Mouse (Mus musculus) adrenal gland, adult 8-10 months (tissue): ENCODE measurements around the gene Ctla4. TPM values are rescaled to one million over a fixed set of nuclear protein-coding genes. Genes with fewer than 3 reads are reported as not detected.

Experiments used
- DNase-seq: peaks from one replicate; pipeline ENCODE4 v3.0.0; 2022
- total RNA-seq, 4 experiments: library from RNA; stranded (reverse); gene quantifications; 2 replicates each; pipeline ENCODE4 v1.2.4; 2022

Ctla4 gene
- total RNA-seq, 4 experiments from 2014 or later = not detected

DNA sequence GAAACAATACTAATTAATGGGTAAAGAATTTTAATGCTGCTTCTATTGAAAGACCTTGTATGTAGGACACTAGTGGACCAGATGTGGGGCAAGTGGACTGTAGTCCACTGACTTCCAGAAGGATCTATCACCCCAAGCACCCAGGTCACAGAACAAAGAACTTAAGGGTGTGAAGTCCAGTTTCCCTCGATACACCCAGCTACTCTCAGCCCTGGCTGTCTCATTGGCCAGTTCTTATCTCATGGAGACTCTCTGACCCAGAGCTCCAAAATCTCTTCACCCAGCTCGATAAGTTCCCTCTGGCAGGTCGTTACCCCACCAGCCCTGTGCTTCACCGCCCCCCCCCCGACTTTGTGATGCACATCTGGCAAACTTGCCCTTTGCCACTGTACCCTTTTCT is 20.8 kb upstream of the Ctla4 start:
- DNase-seq = no peak

DNA sequence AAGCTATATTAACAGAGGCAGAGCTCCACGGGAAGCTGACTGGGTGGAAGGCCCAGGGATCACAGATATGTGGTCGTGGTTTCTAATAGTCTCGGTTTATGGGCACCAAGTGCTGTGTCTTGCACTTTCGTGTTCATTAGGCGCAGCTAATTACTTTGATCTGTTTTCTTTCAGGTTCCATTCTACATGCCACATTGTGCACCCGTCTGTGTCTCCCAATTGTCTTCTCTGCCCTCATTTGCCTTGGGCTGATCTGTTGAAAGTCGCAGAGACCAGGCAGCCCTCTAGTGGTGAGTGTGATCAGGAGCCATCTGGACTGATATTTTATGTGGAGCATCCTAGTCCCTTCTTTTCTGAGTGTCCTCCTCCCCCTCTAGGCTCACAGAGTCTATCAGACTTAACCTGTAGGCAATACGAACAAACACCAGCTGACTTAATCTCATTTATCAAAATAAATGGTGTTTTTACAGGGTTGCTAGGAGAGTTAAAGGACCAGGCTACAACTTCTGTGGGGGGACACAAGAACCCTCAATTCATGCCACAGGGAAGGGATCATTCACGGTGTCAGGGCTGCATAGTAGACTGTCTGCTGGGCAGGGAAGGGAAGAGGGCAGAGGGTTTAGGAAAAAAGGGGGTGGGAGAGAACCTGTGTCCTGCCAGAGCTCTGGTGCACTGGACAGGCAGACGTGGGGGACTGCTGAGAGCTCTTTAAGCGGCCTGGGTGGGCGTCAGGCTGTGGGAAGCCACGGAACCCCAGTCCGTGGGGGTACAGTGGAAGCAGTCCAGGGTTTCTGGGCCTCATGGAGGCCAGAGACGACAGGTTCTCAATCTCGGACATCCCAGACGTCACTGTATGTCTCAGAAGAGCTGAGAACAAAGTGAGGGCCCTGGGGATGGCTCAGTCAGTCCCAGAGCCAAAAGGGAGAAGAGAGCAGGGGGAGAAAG is 18.2 kb upstream of the Ctla4 start:
- no peak for DNase-seq

DNA sequence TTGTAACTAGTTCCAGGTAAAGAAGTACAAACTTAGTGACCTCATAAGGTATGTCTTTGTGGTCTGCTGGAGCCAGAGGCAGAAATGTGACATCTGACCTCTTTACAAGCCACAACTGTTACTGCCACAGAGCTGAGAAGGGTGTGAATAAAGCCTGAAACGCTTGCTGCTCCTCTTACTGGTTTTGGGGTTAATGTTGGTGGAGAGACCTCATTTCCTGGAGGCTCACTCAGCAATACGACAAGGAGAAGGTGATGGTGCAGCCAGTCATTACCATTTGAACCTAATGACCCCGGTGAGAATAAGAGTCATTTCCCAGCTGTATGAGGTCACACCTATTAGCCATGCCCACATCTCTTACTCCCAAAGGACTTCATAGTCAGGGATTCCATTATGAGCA is 11.5 kb upstream of the Ctla4 start:
- DNase-seq = no peak

DNA sequence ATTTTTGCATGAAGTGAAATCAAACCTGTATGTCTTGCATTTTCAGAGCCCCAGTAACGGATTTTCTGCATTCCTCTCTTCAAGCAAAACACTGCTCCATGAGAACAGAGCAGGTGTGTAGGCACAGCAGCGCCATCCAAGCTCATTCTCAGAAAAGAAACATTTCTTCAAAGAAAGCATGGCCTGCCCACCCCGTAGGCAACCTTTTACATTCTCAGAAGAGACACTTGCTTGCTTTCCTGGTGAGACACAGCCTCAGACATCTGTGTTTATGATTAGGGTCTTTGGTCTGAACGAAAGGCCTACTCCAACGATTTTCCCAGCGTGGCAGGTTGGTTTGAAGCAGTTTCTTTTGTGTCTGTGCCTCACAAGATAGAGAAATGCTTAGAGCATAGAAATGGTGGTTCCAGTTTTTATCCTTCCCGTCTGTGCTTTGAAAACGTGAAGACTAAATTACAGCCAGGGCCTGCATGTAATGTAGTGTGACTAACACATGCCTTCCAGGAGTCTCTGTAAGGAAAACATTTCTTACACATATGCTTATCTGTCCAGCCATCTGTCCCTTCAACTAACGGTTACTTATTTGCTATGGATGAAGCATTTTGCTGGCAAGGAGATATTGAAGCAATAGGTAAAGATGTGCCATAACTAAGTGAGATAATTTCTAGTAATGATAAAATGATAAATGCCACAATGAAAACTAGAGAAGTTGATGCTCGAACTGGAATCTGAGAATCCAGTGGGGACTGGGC is 6.5 kb upstream of the Ctla4 start:
- DNase-seq = no peak

DNA sequence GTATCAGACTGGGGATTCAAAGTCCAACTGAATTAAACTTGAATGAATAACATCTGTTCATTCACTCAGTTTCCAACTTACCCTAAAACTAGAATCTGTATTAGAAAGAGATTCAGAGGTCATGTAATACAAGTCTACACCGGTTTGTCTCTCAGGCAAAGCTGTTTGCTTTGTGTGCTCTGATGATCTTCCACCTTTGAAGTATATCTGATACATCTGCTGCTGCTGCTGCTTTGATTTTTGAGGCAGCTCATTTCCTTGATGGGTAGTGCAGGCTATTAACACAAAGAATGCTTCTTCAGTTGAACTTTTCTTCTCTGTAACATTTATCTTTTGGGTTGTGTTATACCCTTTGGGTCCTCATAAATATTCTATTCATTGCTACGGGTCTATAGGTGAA is 4.0 kb upstream of the Ctla4 start:
- DNase-seq = no peak

DNA sequence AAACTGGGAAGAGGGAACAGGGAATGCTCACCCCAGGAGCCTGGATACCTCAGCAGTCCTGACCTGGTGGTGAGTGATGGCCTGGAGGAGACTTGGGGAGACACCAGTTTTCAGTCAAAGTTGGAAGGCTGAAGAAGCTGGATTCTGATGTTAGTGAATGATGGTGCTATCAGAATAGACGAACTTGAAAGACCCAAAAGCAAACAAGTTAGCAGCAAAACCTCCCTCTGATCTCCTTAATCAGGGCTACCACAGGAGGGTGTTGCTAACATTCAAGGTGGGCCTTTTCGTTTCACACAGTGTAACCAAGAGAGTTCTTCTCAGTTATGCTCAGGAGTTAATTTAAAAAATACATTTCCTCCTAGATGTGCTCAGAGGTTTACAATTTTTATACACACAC is 3.5 kb upstream of the Ctla4 start:
- no peak for DNase-seq

DNA sequence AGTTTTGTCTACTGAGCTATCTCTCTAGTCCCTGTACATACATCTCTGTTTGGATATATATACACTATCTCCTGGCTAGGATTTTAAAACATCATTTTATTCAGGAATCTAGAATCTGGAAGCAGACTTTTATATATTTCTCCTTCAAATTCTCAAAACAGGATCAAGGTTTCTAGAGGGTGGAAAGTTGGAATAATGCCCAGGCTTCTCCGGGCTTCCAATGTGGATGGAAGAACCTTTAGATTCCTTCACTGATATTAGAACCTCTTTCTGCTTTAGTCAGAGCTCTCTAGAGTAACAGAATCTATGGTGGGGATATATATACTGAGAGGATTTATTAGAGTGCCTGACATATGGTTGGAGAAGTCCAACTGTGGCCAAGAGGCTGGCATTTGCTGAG is 2.2 kb upstream of the Ctla4 start:
- DNase-seq = no peak

DNA sequence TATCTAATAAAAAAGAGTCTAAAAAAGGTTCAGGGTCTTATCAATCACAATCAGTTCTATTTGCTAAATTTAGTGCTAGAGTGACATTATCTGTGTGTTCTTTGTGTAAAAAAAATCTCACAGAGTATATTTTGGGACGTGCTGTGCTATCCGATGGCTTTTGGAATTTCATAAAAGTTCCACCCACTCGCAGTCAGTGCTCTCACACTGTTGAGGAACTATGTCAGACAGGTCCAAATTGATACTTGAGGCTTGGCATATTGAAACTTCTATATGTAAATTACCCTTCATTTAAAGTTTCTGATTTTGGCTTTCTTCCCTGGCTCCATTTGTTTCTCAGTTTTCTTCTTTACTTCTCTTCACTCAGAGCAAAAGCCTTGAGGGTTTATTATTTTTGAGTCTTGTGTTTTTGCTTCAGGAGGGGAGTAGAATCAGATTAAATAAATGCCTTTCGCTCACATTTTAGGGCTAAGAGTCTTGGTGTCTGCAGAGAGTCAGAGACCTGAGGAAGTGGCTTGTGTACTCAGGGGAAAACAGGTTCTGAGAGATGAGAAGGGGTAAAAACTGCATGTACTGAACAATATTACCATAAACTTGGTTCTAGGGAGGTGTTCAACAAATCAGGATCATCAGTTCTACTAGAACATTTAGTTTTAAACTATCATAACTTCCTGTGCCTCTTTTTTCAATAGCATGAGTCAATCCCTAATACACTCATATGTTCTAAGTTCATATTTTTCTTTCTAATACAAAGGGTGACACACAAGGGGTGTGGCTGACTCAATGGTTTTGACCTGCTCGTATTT is 11.5 kb downstream of the Ctla4 start:
- DNase-seq = no peak

DNA sequence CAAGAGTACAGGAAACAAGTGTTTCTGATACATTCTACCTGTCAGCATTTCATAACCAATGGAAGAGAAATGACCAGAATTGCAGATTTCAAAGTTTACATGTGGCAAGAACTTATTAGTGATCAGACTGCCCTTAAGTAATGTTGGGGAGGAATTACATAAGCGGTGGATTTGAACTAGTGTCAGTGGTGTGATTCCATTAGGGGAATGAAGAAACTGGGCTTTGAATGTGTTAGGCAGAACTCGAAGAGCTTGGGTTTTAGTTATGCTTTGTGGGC is 12.1 kb downstream of the Ctla4 start:
- DNase-seq = no peak

DNA sequence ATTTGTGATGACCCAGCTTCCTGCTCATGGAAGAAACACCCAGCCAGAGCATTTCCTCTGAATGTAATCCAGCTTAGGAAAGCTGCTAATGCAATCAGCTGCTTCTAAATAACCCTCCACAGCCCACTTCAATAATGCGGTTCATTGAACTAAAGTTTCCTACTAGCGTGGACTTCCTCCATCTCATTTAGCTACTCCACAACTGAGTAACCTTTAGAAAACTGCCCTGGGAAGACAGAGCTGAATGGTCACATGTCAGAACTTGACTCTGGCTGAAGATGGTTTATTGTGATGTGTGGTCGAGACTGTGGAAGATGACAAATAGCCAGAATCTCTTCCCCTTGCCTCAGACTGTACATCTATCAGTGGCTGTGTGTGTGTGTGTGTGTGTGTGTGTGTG is 12.4 kb downstream of the Ctla4 start:
- no peak for DNase-seq

DNA sequence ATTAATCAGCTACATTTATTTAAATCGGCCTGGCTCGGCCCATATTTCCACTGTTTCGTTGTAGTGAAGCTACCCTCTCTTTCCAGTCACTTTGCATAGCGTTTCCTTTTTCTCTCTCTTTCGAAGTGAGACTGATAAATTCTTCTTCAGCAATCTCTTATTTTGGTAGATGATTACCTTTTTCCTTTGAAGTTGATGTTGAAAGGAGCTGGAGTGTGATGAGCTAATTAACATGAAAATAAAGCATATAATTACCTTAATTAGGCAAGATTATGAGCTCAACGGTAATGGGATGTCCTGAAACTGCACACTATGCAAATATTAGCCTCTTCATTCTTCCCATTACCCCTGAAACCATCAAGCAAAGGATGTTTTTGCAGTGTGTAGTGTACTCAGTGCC is 15.7 kb downstream of the Ctla4 start:
- DNase-seq = no peak

DNA sequence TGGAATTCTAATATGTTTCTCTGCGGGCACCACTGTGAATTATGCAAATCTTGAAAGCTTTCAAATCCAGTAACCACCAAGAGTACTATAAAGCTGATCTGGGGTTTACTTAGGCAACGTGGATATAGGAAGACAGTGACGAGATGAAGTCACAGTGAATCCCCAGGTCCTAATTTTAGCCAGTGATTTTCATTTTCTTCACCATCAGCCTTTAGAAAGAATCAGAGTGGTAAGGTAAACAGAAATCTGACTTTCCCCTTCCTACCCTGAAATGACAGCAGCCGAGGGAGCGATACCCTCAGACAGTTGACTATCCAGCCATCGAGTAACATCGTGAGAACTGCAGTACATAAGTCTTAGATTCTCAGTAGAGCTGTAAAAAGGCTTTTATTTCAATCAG is 16.3 kb downstream of the Ctla4 start:
- DNase-seq = no peak

DNA sequence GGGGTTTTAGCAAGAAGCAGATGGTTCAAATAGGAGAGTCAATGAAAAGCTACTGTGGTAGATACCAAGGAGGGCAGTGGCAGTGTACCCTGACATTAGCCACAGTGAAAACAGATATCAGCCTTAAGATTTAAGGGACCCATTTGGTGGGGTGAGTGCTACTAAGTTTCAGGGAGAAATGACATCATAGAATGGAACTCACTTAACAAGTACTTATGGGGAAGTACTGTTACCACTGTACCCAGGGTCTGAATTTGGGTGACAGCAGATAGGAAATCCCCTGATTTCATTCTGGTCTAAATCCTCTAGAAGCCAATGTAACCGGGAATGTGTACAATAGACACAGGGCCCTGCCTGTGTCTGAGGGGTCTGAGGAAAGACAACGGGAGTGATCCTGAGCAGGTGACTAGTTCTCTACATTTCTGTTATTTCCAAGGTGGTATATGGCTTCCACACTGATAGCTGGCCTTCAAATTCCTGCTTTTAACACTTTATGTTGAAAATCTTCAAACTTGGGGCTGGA is 17.7 kb downstream of the Ctla4 start:
- DNase-seq = no peak

DNA sequence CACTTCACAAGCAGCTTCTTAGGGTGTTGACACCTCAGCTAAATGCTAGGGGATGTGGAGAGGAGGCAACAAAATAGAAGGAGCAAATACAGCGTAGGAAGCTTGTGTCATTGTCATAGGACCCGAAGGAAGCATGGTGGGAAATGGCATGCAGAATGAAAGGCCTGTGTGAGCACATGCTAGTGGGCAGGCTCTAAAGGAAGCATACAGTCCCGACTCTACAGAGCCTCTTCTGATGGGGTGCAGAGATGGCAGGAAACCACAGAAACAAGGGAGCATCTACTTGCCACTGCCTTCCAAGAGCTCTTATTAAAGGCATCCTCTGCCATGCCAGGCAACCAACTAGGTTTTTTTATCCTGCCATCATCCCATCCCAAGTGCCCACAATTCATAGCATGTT is 20.7 kb downstream of the Ctla4 start:
- no peak for DNase-seq

DNA sequence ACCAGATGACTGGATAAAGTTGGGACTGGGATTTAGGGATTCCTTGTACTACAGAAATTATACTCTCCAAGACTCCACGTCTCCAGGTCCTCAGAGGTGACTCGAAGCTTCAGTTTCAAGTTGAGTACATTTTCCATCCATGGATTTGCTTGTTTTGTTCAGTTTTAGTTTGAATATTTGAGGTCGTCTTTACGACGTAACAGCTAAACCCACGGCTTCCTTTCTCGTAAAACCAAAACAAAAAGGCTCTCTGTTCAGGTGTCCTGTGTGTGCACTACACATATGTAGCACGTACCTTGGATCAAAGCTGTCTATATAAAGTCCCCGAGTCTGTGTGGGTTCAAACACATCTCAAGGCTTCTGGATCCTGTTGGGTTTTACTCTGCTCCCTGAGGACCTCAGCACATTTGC is 22.0 kb downstream of the Ctla4 start:
- no peak for DNase-seq

DNA sequence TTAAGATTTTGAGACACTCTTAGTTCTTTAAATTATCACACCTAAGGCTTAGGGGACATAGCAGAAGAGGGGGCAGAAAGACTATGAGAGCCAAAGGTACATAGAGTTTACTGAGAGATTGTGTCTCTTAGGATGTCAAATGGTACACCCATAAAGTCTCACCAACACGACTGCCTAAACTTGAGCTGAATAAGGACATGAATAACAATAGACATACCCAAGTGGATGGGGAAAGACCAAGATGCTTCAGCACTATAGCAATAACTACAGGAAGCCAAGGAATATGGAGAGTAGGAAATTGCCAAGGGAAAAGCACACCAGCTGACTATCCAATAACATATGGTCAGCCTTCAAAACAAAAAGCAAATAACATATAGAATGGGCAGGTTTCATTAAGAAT is 22.9 kb downstream of the Ctla4 start:
- no peak for DNase-seq

DNA sequence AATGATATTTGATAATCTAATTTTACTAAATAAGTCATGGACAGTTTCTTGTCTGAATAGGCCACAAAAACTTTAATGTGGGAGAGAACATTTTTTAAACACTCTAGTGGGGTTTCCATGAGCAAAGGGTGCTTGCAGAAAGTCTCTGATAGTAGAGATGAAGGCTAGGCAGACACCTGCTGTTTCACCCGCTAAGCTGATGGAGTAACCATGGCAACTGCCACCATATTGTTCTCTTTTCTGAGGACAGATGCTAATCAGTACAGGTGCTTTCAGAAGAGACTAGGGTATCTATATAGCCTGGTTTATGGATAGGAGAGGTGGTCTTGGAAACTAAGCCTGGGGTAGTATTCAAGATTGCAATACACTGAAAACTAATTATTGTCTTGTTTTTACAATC is 24.0 kb downstream of the Ctla4 start:
- no peak for DNase-seq

DNA sequence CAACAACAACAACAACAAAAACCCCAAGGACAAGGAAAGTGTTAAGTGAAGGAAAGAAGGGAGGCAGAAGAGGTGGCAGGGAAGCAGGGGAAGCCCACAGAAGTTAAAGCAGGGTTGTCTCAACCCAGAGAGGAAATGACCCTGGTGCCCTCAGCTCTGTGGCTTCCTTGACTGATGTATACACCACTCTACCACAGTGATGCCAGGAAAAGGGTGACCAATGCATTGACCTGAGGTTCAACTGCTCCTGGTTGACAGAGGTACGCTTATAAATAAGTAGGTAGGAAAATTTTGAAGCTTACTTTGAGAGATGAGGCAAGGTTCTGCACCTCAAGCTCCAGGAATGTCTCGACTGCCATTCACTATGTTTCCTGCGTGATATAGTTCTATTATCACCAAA is 24.8 kb downstream of the Ctla4 start:
- no peak for DNase-seq

DNA sequence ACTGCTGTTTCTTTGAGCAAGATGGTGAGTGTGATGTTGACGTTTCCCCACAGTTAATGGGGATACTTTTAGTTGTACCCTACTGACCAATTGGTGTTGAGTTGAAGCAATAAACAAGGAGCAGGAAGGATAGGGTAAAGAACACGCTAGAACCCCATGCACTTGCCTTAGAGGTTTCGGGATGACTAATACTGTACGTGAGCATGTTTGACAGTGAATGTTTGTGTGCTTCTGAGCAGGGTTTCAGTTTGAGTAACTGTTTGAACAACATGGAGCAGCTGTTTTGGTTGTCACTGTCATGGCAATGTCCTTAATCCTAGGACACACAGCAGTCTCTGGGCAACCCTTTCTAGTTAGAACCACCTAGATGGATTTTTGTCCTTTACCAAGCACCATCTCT is 26.5 kb downstream of the Ctla4 start:
- DNase-seq = no peak

DNA sequence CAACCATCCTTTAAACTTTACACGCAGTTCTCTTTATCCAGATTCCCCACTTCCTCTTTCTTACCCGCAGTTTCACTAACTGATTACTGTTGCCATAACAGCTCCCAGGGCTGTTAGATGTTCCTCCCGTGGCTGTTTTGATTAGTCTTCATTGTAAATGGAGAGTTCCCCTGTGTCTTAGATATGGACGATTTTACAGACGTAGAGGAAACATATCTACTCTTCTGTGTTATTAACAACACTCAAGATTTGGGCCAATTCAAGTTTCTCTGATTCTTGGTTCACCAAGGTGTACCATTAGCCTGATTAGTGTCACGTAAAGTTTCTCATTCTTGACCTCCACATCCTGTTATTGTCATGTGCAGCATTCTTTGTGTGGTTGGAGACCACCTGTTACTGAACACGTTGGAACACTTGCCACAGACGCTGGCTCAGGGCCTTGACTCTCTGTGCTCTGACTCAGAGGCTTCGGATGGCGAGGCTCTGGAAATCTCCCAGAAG is 29.5 kb downstream of the Ctla4 start:
- DNase-seq = no peak

DNA sequence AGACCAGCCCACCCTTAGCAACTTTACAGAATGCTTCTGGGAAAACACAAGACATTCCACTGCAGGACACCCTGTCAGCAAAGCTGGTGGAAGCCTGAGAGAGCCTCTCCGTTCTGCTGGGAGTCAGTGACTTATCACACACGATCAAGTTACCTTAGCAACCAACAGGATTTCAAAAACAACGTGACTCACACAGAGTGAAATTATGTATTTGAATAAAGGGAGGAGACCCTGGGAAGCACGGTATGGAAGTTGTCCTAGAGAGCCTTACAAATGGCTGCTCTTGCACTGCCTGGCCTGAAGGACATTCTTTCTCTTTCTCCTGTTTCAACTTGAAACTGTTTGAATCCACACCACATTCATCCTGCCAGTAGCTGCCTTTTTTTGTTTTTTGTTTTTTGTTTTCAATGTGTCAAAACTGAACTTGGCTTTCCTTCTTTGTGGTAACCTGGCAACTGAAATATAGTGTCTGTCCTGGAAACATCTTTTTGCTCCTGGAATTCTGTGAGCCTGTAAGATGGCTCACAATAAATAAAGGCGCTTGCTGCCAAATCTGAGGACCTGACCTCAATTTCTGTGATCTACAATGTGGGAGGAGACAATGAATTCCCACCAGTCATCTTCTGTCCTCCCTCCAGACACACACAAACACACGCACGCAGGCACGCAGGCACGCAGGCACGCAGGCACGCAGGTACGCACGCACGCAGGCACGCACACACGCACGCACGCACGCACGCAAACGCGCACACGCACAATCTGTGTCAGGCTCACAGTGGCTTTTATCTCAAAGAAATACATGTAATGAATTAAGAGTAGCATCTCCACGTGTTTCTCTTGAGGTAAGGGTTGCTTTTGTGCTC is 33.9 kb downstream of the Ctla4 start:
- no peak for DNase-seq

DNA sequence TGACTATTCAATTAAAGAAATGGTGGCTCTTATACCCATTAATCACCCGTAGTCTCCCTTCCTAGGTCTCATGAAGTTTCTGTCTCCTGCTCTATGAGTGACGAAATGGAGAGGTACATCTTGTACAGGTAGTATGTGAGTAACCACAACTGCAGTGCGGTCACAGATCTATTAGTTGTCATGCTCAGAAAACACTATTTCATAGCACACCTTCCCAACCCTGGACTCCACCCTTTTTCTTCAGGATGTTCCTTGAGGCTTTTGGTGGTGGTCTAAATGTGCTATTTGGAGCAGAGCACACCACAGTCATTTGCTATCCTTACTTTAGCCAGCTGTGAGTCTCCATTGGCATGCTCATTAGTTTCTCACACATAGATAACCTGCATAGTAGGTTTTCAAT is 42.2 kb downstream of the Ctla4 start:
- DNase-seq = no peak
